Mouse (Mus musculus) monocyte, adult 2 months (primary cell): ENCODE measurements around the gene Gm4884.
"Not testable (repeated sequence)": the region's sequence is repeated elsewhere in the genome, so short reads cannot be mapped to it uniquely, and the experiment has no call there.

Source experiments
- DNase-seq, 2 experiments: peaks; one replicate each; pipeline ENCODE4 v3.0.0; 2022; ENCODE audit warnings: low spot score in 2 of 2, low read depth in 1 of 2

The Gm4884 gene

DNA sequence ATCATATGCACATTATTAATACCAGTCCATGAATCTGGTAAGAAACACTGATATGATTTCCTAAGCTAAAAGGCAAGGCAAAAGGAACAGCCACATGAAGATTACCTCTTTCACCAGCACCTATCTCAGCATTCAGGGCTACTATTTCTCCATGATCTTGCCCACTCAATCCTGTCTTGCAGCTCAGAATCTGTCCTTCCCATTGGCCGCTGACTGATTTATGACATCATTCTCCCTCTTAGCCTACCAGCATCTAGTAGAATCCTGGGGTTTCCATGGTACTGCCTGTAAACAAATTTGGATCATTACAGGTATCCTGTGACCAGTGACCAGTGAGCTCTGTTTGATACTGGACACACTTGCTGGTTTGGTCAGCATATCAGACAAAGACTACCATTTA, at the start of gene Gm4884:
Gene Gm4884 (plus strand): TSS at position 301 of the 400 bp plus-strand sequence.
- DNase-seq = not testable (repeated sequence)

DNA sequence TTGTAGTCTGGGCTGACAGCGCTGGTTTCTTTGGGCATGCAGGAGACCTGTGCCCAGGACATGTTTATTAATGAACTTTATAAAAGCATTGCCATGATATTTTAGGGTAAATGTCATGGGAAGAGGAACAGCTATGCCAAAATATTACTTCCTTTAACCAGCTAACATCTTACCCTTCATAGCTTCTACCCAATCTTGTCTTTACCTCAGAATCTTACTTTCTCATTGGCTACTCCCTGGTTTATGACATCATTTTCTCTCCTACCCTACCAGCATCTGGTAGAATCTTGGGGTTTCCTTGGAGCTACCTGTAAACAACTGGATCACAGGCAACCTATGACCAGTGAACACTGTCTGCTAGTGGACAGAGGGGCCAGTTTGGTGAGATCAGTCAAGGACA, 45.3 kb upstream of the Gm4884 start, which contains the start of gene 4930433I11Rik:
Gene 4930433I11Rik (plus strand): TSS at position 301 of the 400 bp plus-strand sequence.
- DNase-seq = no peak

DNA sequence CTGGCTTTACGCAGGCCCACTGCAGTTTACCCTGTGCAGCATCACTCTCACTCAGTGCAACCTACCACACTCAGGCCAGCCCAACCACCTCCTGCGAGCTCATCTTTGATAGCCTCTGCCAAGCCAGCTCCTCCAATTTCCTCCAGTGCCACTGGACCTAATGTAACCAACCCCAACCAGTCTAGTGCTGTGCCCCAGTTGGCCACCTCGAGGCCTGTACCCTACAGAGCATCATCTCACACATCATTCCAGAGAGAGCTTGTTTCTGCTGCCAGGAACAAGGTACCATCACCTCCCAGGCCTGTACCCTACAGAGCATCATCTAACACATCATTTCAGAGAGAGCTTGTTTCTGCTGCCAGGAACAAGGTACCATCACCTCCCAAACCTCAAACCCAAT, 11.5 kb downstream of the Gm4884 start:
- not testable (repeated sequence) for DNase-seq
